Mouse (Mus musculus) natural killer cell, adult 2 months (primary cell): ENCODE measurements around the gene Naip5.
"Not testable (repeated sequence)": the region's sequence is repeated elsewhere in the genome, so short reads cannot be mapped to it uniquely, and the experiment has no call there.

Experiments used
- DNase-seq, 2 experiments: peaks; one replicate each; pipeline ENCODE4 v3.0.0; 2022; ENCODE audit warnings: low spot score in 2 of 2

Naip5 gene

GRCm38 (mm10) chr13:100246223-100246622 lies at the start of gene Naip5:
Gene Naip5, minus strand, starts transcription at chr13:100246323.
- not testable (repeated sequence) for DNase-seq

DNA sequence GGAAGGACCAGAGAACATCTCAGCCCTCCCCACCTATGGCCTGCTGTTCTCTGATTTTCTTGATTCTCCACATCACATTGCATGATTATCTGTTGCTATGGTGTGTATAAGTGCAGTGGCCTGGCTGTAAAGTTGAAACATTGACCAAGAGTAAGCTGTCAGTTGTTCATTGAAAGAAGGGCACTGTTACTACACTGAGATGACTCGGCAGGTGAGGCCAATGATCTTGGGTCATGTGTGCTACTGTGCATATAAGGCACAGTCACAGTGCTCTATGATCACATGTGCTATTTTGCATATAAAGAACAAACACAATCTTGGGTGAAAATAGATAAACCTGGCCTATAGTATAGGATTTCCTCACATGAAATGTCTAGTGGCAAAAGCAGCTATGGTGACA lies 38.5 kb upstream of the Naip5 start:
- no peak for DNase-seq

DNA sequence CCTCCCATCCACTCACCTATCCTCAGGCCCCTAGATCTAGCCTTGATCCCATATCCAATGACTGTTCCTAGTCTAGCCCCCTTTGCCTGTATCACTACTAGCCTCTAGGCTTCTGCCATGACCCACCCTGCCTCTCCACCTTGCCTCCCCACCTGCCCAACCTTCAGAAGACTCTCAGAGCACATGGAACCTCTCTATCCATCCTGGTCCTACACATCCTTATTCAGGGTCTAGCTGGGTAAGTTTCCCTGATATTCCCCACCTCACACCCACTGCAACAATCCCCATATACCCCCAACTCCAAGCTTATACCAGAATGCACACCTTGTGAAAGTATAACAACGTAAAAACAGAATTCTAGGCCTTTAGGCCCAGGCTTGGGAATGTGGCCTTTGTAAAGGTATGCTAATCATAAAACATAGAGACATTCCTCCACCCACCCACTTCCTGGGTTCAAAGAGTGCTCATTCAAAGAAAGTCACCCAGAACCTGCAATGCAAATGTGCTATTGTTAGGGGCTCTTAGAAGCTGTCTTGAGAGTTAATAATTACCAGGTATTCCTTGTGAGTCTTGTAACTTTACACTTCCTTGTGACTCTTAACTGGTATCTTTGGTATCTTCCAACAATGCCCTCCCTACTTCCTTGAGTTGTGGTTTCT lies 25.5 kb upstream of the Naip5 start:
- not testable (repeated sequence) for DNase-seq

GRCm38 (mm10) chr13:100256996-100257395 lies 10.9 kb upstream of the Naip5 start:
- not testable (repeated sequence) for DNase-seq

- DNase-seq, result not testable (repeated sequence)
Observed at GRCm38 (mm10) chr13:100255925-100256324, 9.8 kb upstream of the Naip5 start.

DNA sequence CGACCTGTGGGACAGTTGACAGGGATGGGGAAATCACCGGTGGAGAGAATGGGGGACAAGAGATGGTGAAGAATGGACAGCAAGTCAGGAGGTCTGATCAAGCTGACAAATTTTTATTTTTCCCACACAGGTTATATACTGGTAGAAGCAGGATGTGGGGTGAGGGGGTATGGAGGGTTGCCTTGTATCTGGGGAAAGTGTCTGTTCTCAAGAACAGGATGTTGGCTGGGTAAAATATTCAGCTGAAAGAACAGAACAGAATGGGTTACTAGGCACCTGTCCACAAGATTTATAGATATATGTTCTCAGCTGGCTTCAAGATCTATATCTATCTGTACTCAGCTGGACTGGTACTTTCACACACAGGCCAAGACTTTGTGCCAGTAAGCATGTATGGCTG lies 5.8 kb upstream of the Naip5 start:
- DNase-seq, result not testable (repeated sequence)

DNA sequence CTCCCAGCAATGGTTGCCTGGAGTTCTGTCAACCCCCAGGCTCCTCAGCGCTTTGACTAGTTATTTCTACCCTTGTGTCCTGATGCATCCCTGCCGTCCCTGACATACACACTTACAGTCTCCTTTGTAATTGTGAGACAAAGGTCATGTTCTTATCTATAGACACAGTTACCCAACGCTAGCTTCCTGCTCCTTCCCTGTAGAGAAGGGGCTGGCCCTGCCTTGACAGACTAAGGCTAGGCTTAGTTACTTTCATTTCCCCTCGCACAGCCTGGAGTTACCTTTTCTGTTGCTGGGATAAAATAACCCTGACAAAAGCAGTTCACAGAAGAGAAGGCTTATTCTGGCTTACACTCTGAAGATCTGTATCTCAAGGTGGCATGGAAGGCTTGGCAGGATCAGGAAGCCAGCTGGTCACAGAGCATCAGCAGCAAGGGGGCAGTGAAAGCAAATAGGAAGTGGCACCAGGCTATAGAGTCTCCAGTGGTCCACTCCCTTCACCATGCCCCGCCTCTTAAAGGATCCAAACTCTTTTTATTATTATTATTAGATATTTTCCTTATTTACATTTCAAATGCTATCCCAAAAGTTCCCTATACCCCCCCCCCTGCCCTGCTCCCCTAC lies 885 bp upstream of the Naip5 start:
- DNase-seq, result peak; percentile 7 to 9

- no peak for DNase-seq
Observed at GRCm38 (mm10) chr13:100243702-100244101, 2.4 kb downstream of the Naip5 start.

GRCm38 (mm10) chr13:100213683-100214082 lies 32.4 kb downstream of the Naip5 start:
- DNase-seq, result not testable (repeated sequence)

DNA sequence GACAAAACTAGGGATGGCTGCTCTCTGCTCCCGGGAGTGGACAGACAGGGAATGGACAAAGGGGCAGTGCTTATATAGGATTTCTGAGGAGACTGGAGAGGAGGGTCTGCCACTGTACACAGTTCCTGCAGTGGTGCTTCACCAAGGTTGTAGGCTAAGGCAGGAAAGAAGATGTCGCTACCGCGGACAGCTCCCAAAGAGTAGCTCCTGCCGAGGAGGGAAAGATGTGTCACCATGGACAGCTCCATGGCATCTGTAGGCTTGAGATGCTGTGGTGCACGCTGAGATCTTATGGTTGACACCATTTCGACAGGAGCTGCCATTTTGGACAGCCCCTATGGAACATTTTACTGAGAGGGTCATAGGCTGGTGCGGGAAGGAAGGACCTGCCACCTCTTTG lies 35.6 kb downstream of the Naip5 start:
- DNase-seq, result no peak

DNA sequence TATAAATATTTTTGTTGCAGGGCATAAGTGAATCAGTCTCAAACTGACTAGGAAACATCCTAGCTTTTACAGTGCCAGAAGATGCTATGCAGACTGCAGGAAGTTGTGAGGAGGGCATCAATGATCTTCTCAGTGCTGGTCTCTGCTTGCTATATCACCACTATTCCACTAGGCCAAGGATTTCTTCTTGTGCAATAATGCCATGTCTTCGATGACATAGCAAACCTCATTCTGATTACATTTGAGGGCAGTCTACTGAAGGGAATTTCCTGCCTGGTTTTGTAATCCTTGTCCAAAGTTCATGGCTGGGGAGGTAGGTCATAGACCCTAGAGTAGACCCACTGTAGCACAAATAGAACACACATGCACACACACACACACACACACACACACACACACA lies 42.8 kb downstream of the Naip5 start:
- no peak for DNase-seq

DNA sequence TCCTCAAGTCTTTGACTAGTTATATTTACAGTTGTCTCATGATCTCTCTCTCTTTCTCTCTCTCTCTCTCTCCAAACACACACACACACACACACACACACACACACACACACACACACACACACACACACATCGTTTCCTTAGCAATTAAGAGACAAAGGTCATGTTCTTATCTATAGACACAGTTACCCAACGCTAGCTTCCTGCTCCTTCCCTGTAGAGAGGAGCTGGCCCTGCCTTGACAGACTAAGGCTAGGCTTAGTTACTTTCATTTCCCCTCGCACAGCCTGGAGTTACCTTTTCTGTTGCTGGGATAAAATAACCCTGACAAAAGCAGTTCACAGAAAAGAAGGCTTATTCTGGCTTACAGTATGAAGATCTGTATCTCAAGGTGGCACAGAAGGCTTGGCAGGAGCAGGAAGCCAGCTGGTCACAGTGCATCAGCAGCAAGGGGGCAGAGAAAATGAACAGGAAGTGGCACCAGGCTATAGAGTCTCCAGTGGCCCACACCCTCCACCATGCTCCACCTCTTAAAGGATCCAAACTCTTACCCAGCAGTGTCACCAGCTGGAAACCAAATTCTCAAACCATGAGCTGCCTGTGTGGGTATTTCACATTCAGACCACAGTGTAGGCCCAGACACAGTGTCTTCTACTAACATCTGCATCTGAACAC lies 44.3 kb downstream of the Naip5 start, which contains the start of gene Naip2:
TSS of gene Naip2 (minus strand) at position 434 of the 675 bp plus-strand sequence.
- DNase-seq, result peak; percentile 28 to 32

GRCm38 (mm10) chr13:100200778-100201177 lies 45.3 kb downstream of the Naip5 start:
- DNase-seq, result no peak

- no peak for DNase-seq
Observed at GRCm38 (mm10) chr13:100195421-100195820, 50.7 kb downstream of the Naip5 start.

DNA sequence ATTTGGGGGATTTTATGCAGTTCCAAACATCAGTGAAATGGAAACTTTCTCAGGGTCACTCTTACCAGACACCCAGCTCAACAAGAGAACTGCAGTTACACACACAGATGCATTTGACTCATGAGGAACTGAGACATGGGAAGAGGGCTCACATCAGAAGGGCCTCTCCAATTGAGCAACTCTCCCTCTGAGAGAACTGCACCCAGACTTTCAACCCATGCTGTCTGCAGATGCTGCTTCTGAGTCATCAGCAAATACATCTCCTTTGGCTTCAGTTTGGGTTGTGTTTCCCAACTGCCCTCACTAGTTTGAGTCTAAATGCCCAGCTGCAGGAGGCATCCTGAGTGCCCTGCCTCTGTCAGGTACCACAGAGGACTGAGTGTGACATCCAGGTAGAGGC lies 63.0 kb downstream of the Naip5 start:
- DNase-seq, result not testable (repeated sequence)

- not testable (repeated sequence) for DNase-seq
Observed at GRCm38 (mm10) chr13:100174360-100174759, 71.8 kb downstream of the Naip5 start.

GRCm38 (mm10) chr13:100166378-100166777 lies 79.7 kb downstream of the Naip5 start:
- DNase-seq, result not testable (repeated sequence)

- not testable (repeated sequence) for DNase-seq
Observed at GRCm38 (mm10) chr13:100162467-100162866, 83.7 kb downstream of the Naip5 start.
